Mouse (Mus musculus) thymus, adult 2 months (tissue): ENCODE measurements around the gene Grem2.

Source experiments
- CTCF ChIP-seq: fragments of 200-500 bp; IDR thresholded peaks from 2 replicates; pipeline ENCODE4 v1.5.1; 2012; ENCODE audit warnings: mild to moderate bottlenecking, control low read depth, low read length, moderate library complexity, borderline replicate concordance; ENCODE audit not compliant: control insufficient read depth, poor library complexity, insufficient read depth; ENCODE audit errors: extremely low read depth
- POLR2A ChIP-seq: fragments of 200-500 bp; IDR thresholded peaks from 2 replicates; pipeline ENCODE4 v1.6.1; 2012; ENCODE audit warnings: mild to moderate bottlenecking, low read length, control low read depth, moderate library complexity; ENCODE audit not compliant: control insufficient read depth, poor library complexity, insufficient read depth; ENCODE audit errors: extremely low read depth

DNA sequence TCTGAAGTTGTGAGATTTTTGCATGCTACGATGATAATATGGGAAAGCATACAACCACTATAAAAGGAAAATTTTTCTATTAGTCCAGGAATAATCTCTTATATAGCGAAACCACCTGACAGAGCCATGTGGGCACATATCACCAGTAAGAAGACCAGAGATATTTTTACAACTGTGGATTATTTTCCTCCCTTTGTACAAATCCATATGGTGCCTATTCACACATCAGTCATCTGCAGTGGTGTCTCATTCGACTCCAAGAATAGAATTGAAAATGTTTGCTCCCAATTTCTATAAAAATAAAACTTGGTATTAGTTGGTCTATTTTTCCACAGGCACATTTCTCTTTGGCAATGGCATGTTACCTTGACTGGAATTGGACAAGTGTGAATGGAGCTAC is 11.8 kb downstream of the Grem2 start:
- no peak for TF ChIP-seq CTCF
- TF ChIP-seq POLR2A: no peak
